Mouse (Mus musculus) left cerebral cortex, adult 6 months (tissue): Measurements from ENCODE around the gene Mia2. TPM values are rescaled to one million over a fixed set of nuclear protein-coding genes. Genes with fewer than 3 reads are reported as not detected.

Source experiments
- long read RNA-seq, 2 experiments: library from polyadenylated mRNA; unstranded; transcript quantifications; one replicate each; pipeline ENCODE4 v2.0.0; 2019 to 2020
- polyA plus RNA-seq: library from polyadenylated mRNA; unstranded; fragments of <200 nt; fragmentation: Nextera tagmentation; gene quantifications from 2 replicates; pipeline ENCODE4 v1.2.3, GENCODE M21; 2021

The Mia2 gene
- 5.7 and 24.0 TPM in 2 replicates for polyA plus RNA-seq
- long read RNA-seq, experiment 1, transcript Mia2-202 (23 exons, 2,785 nt) = major isoform, 16 of 63 reads
- long read RNA-seq, experiment 1, partial matches to known transcripts = 14 of 63 reads
- long read RNA-seq, experiment 1, other reads (novel, unspliced or antisense) = 24 of 63 reads
- long read RNA-seq, experiment 2, partial matches to known transcripts = 6 of 8 reads
- long read RNA-seq, experiment 2, other reads (novel, unspliced or antisense) = 2 of 8 reads

GRCm38 (mm10) chr12:59095104-59096025 lies at the start of gene Mia2:
TSS of gene Mia2 (plus strand) at chr12:59095799.

GRCm38 (mm10) chr12:59060993-59061595 lies 34.5 kb upstream of the Mia2 start, which contains the start of gene Trappc6b:
TSS of gene Trappc6b (minus strand) at chr12:59061472.

GRCm38 (mm10) chr12:59066448-59067077 lies 29.0 kb upstream of the Mia2 start, which contains the start of gene Pnn:
TSS of gene Pnn (plus strand) at chr12:59066884.

GRCm38 (mm10) chr12:59219325-59220225 lies 124.0 kb downstream of the Mia2 start, which contains the start of gene Fbxo33:
TSS of gene Fbxo33 (minus strand) at chr12:59219725.

Other genes with a start within 250 kb of the Mia2 start
- 47.5 and 57.3 TPM in 2 replicates for gene Sec23a, start 83.8 kb upstream of the Mia2 start, polyA plus RNA-seq
- gene Gemin2, start 82.4 kb upstream of the Mia2 start, polyA plus RNA-seq = 10.0 and 10.7 TPM in 2 replicates
- 135 and 139 TPM in 2 replicates for gene Trappc6b, start 34.3 kb upstream of the Mia2 start, polyA plus RNA-seq
- 34.1 and 40.5 TPM in 2 replicates for gene Pnn, start 28.9 kb upstream of the Mia2 start, polyA plus RNA-seq
- gene Fbxo33, start 123.9 kb downstream of the Mia2 start, polyA plus RNA-seq = 17.3 and 17.4 TPM in 2 replicates